Mouse (Mus musculus): Measurements from ENCODE around the gene Dexi.

Gene Dexi

GRCm38 (mm10) chr16:10499122-10499521 is 43.7 kb downstream of the Dexi start:
- no peak for DNase-seq (ENCODE audit: low spot score)

DNA sequence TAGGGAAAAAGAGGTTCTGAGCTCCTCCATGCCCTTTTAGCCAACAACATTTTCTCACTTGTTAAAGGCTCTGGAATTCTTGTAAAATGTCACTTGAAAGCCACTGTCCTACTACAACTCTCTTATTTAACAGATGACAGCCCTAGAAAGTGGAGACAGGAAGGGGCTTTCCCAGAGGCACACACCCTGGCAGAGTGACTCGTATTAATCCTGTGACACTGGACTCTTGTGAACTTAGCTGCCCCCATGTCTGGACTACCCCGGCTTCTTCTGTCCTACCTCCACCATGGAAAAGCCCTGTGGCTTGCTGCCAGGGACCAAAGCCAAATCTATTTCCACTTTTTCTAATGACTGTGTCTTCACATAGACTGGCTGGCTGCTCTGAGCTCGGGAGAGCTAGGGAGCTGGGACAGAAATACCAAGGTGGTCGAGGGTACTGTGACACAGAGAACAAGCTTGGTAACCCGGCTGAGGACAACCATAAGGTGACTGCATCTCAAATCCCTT is 44.7 kb downstream of the Dexi start:
- no peak for DNase-seq (ENCODE audit: low spot score)

DNA sequence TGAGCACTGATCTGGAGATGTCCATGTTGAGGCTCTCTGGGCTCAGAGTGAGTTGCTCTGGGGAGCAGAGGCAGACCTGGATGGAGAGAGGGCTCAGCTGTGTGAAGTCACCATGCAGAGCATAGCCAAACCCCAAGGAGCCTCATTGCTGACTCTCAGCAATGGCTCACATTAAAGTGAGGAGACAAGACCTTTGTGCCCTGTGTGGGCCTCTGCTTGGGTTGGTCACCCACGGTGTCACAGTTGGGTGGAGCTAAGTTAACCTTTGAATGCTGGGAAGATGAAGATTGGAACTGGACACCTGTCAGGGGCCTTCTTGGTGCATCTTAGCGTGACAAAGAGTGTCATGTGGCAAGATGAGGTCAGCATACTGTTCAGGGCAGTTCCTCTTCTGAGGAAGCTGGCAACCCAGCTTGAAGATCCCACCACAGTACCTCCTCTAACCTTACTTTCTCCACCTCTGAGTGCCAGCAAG is 47.0 kb downstream of the Dexi start:
- no peak for DNase-seq (ENCODE audit: low spot score)

DNA sequence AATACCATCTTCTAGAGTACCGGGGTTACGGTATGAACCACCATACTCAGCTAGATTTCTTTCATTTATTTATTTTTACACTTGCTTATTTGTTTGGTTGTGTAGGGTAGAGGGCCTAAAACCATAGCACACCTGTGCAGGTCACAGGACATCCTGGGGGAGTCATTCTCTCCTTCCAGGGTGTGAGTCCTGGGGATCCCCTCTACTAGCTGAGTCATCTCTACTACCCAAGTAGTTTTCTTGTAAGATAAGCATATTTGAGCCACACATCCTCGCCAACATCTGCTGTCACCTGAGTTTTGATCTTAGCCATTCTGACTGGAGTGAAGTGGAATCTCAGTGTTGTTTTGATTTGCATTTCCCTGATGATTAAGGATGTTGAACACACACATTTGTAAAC is 50.3 kb downstream of the Dexi start:
- DNase-seq (ENCODE audit: low spot score): no peak

GRCm38 (mm10) chr16:10491716-10492115 is 51.1 kb downstream of the Dexi start:
- no peak for DNase-seq (ENCODE audit: low spot score)

- DNase-seq (ENCODE audit: low spot score): no peak
These were observed 52.2 kb downstream of the Dexi start for GRCm38 (mm10) chr16:10490503-10491150.

- DNase-seq (ENCODE audit: low spot score): no peak
These were observed 52.9 kb downstream of the Dexi start for GRCm38 (mm10) chr16:10489904-10490457.

- DNase-seq (ENCODE audit: low spot score): no peak
These were observed 53.4 kb downstream of the Dexi start for GRCm38 (mm10) chr16:10489483-10489882.

- no peak for DNase-seq (ENCODE audit: low spot score)
These were observed 53.9 kb downstream of the Dexi start for GRCm38 (mm10) chr16:10488769-10489481.

- no peak for DNase-seq (ENCODE audit: low spot score)
These were observed 54.9 kb downstream of the Dexi start for GRCm38 (mm10) chr16:10487895-10488493.

- DNase-seq (ENCODE audit: low spot score): no peak
These were observed 55.9 kb downstream of the Dexi start for GRCm38 (mm10) chr16:10486993-10487392.

DNA sequence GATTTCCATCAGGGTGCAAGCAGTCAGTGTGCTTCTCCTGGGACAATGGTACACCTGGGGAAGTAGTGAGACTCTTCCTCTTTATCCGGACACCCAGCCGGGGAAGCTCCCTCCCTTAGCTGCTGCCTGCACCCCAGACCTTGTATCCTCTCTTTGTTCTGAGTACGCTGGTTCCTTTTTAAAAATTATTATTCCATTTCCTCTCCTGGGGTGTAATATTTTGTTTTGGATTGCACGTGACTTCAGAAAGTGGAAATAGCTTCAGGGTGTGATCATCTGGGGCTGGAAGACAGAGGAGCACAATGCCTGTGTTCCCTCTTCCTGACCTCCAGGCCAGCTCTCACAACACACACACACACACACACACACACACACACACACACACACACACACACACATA is 60.5 kb downstream of the Dexi start:
- no peak for DNase-seq (ENCODE audit: low spot score)

DNA sequence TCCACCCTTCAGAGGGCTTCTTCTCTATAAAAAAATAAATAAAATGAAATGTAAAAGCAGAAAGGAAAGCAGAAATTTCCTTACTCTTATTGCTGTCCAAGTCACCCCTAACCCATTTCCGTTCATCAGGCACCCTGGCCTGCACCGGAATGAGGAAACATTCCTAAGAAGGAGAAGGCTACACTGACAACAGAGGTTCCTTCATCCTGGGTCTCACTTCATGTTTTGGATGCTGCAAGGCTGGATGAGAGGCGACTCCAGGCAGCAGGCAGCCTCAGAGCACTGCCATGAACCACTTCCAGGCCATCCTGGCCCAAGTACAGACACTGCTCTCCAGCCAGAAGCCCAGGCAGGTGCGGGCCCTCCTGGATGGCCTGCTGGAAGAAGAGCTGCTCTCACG is 63.0 kb downstream of the Dexi start, which contains the start of gene Ciita:
TSS of gene Ciita (plus strand) at position 203 of the 400 bp plus-strand sequence.
- DNase-seq (ENCODE audit: low spot score): no peak

GRCm38 (mm10) chr16:10475919-10476318 is 66.9 kb downstream of the Dexi start:
- no peak for DNase-seq (ENCODE audit: low spot score)

DNA sequence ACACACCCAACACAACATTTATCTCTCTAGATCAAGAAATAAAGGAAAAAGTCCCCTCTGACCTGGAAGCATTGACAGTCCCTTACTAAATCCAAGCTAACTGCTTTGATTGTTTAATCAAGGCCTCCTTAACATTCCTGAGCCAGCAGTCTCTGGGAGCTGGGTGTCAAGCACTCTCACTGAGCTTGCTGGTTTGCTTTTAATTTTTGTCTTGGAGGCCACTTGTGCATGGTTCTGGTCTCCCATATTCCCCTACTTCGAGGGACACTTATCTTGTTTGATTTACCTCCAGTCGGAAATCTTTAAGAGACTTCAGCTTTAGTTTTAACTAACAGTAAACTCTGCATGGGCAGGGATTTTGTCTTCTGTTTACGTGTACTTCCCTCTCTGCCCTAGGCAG is 67.9 kb downstream of the Dexi start:
- no peak for DNase-seq (ENCODE audit: low spot score)

DNA sequence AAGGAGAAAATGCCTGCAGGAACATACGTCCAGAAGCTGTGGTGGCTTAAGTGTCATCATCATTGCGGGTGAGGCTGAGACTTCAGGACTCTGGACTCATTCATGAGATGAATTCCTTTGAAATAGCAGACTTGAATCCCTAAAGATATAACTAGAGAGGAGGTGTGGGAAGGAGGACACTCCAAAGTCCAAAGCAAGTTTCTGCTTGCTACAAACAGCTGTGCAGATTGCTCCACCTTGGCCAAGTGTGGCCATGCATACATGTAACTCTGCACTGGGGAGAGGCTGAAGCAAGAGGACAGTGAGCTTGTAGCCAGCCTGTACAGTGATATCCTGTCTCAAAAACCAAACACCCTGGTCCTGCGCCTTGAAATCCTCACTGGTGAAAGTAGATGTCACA is 70.9 kb downstream of the Dexi start:
- no peak for DNase-seq (ENCODE audit: low spot score)

DNA sequence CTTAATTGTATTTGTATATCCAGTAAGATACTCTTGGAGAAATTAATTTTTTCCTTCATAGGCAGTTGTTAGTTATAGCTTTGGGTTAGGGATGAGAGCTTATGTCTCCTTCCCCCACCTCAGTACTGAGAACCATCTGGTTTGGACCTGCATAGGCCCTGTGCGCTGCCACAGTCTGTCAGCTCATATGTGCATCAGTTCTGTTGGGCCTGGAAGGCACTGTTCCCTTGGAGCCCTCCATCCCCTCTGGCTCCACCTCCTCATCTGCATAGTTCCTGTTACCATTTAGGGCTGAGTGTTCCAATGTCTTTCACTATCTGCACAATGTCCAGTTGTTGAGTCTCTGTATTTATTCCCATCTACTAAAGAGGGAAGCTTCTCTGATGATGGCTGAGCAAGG is 74.7 kb downstream of the Dexi start:
- DNase-seq (ENCODE audit: low spot score): no peak

- DNase-seq (ENCODE audit: low spot score): no peak
These were observed 75.3 kb downstream of the Dexi start for GRCm38 (mm10) chr16:10467391-10468107.

GRCm38 (mm10) chr16:10465011-10465681 is 77.7 kb downstream of the Dexi start:
- no peak for DNase-seq (ENCODE audit: low spot score)

- no peak for DNase-seq (ENCODE audit: low spot score)
These were observed 81.7 kb downstream of the Dexi start for GRCm38 (mm10) chr16:10461178-10461577.

- DNase-seq (ENCODE audit: low spot score): no peak
These were observed 82.7 kb downstream of the Dexi start for GRCm38 (mm10) chr16:10460188-10460587.
